Mouse (Mus musculus) Patski (cell line): ENCODE data around the gene Paqr8. TPM values are rescaled to one million over a fixed set of nuclear protein-coding genes. Genes with fewer than 3 reads are reported as not detected.

Source experiments
- ATAC-seq: fragments of 100-300 bp; one replicate; pipeline ENCODE4 v1.8.0; 2021
- CTCF ChIA-PET: fragments of 350-600 bp; sonication (Branson Sonifier 250); formaldehyde crosslinking; loops from one replicate; lab custom pipeline; 2022; ENCODE audit warnings: inconsistent platforms; lab: Charles Lee
- POLR2A ChIA-PET: fragments of 350-600 bp; sonication (Branson Sonifier 250); formaldehyde crosslinking; loops from one replicate; lab custom pipeline; 2022; ENCODE audit warnings: antibody characterized with exemption, inconsistent platforms; lab: Charles Lee
- DNase-seq: peaks from one replicate; pipeline ENCODE4 v3.0.0-alpha.2; 2011; ENCODE audit warnings: low read depth, low spot score
- H3K27me3 ChIP-seq: fragments of 371-371 bp; one replicate; pipeline ENCODE4 v1.5.1; 2021
- CTCF ChIP-seq: fragments of 100-300 bp; IDR thresholded peaks from one replicate; pipeline ENCODE4 v1.5.1; 2021
- in situ Hi-C: fragments of 300-500 bp; cut with MboI; formaldehyde crosslinking; loops from 3 replicates; pipeline ENCODE4 v1.11.1; 2018; ENCODE audit warnings: low pct_unique_long_range_greater_than_20kb, mixed read lengths
- polyA plus RNA-seq: library from polyadenylated mRNA; unstranded; gene quantifications from one replicate; pipeline ENCODE4 v1.2.3, GENCODE M21; 2021

Gene Paqr8
- polyA plus RNA-seq: 7.5 TPM

GRCm38 (mm10) chr1:20890404-20890921 is at the start of gene Paqr8:
Paqr8 (plus strand) TSS chr1:20890606.
- in situ Hi-C loops: no loop called here
- H3K27me3 ChIP-seq: no peaks in the 10 kb centered on the region
- DNase-seq (no peak), ATAC-seq (peak; percentile 99)
- ChIA-PET CTCF (interaction anchor here (1.0 to 1.9 kb wide), 4 partner anchors 10 to 88 kb away, joined by 3 to 7 read pairs (median 3); no protein-coding TSS in a partner anchor), POLR2A (interaction anchor here (0.5 kb wide), 1 partner anchor 20 kb away, joined by 3 read pairs; no protein-coding TSS in a partner anchor)
- no peak for TF ChIP-seq CTCF

- DNase-seq (no peak), ATAC-seq (no peak)
- H3K27me3 ChIP-seq: peaks cover 8% of the 10 kb centered on the region
- ChIA-PET POLR2A (no interaction called here), CTCF (interaction anchor here (1.0 to 1.7 kb wide), 2 partner anchors 10 to 11 kb away, joined by 3 to 5 read pairs; no protein-coding TSS in a partner anchor)
- in situ Hi-C loops: no loop called here
- no peak for TF ChIP-seq CTCF
These were observed 33.2 kb upstream of the Paqr8 start for GRCm38 (mm10) chr1:20856924-20857902.

GRCm38 (mm10) chr1:20860775-20861174 is 29.6 kb upstream of the Paqr8 start:
- peaks cover 3% of the 10 kb centered on the region for H3K27me3 ChIP-seq
- no peak for ATAC-seq
- no peak for DNase-seq
- no peak for TF ChIP-seq CTCF
- ChIA-PET POLR2A (no interaction called here), CTCF (interaction anchor here (1.1 to 1.6 kb wide), 2 partner anchors 9 to 17 kb away, joined by 3 to 4 read pairs; no protein-coding TSS in a partner anchor)
- in situ Hi-C loops: no loop called here

GRCm38 (mm10) chr1:20861865-20862264 is 28.5 kb upstream of the Paqr8 start:
- DNase-seq (no peak), ATAC-seq (no peak)
- no peak for TF ChIP-seq CTCF
- H3K27me3 ChIP-seq: peaks cover 3% of the 10 kb centered on the region
- CTCF ChIA-PET: interaction anchor here (1.3 to 1.6 kb wide), 2 partner anchors 8 kb away, joined by 3 to 4 read pairs; no protein-coding TSS in a partner anchor
- POLR2A ChIA-PET: no interaction called here
- in situ Hi-C loops: no loop called here

DNA sequence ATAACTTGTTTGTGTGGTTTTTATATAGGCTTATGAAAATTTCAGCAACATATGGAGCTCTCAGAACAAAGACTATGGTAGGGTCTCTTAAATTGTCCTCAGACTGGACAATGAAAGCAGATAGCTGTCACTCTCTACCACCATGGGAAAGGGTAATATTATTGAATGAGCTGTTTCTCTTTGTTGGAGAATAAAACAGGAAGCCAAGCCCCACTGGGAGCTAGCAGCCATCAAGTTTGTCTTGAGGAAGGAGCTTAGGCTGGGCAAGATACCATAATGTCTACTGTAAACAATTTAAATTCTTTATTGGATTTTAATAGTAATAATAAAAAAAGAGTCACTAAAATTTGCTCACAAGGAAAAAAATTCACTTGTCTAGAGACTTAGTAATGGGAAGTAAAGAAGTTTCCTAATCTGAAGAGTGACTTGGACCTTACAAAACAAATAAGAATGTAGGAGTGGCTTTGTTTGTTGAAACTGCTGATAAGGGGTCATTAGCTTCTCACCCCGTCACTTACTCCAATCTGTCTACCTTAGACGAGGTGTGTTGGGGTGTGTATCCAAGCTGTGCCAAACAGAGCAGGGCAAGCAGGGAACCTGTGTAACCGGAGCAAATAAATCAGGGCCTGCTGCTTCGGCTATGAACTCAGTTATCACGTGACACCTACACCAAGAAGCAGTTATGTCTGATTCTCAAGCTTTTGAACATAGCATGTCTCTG is 26.8 kb upstream of the Paqr8 start:
- POLR2A ChIA-PET: no interaction called here
- ATAC-seq: no peak

GRCm38 (mm10) chr1:20867241-20867902 is 23.0 kb upstream of the Paqr8 start:
- ATAC-seq: no peak
- H3K27me3 ChIP-seq: no peaks in the 10 kb centered on the region
- CTCF ChIA-PET: interaction anchor here (1.0 kb wide), 2 partner anchors 9 kb away, joined by 3 to 5 read pairs; no protein-coding TSS in a partner anchor
- POLR2A ChIA-PET: no interaction called here
- in situ Hi-C loops: no loop called here
- no peak for TF ChIP-seq CTCF
- no peak for DNase-seq

More for the DNA sequence above, 26.8 kb upstream of the Paqr8 start:
- DNase-seq: no peak
- in situ Hi-C loops: no loop called here
- CTCF ChIA-PET: interaction anchor here (1.2 kb wide), 1 partner anchor 13 kb away, joined by 3 read pairs; no protein-coding TSS in a partner anchor
- peaks cover 3% of the 10 kb centered on the region for H3K27me3 ChIP-seq
- no peak for TF ChIP-seq CTCF

- H3K27me3 ChIP-seq: no peaks in the 10 kb centered on the region
- no peak for TF ChIP-seq CTCF
- CTCF ChIA-PET: interaction anchor here (1.0 kb wide), 1 partner anchor 10 kb away, joined by 5 read pairs; no protein-coding TSS in a partner anchor
- DNase-seq: no peak
- POLR2A ChIA-PET: no interaction called here
- ATAC-seq: no peak
- in situ Hi-C loops: no loop called here
These were observed 22.4 kb upstream of the Paqr8 start for GRCm38 (mm10) chr1:20868036-20868435.

DNA sequence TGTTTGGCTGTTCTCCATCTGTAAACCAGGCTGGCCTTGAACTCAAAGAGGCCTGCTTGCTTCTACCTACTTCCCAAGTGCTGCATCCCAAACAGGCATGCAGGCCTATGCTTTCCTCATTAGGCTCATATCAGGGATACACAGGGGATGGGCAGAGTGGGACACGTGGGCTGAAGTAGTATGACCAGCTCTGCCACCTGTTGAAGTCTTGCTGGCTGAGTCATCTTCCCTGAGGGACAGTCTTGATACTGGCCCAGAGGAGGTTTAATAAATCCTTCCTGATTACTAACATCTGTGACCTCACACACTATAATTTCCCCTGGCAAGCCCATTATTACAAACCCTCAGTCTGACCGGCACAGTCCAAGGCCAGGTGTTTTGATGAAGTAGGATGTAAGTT is 19.5 kb upstream of the Paqr8 start:
- ATAC-seq (peak; percentile 77), DNase-seq (no peak)
- in situ Hi-C loops: no loop called here
- no peak for TF ChIP-seq CTCF
- no peaks in the 10 kb centered on the region for H3K27me3 ChIP-seq
- ChIA-PET CTCF (interaction anchor here (1.4 kb wide), 1 partner anchor 55 kb away, joined by 4 read pairs; no protein-coding TSS in a partner anchor), POLR2A (no interaction called here)

- no peak for TF ChIP-seq CTCF
- no peaks in the 10 kb centered on the region for H3K27me3 ChIP-seq
- ChIA-PET POLR2A (no interaction called here), CTCF (interaction anchor here (1.5 to 2.1 kb wide), 2 partner anchors 12 to 15 kb away, joined by 5 to 6 read pairs; no protein-coding TSS in a partner anchor)
- in situ Hi-C loops: no loop called here
- no peak for DNase-seq
- ATAC-seq: peak; percentile 64
These were observed 17.9 kb upstream of the Paqr8 start for GRCm38 (mm10) chr1:20872496-20872895.
